Mouse (Mus musculus): Measurements from ENCODE around the gene Slc48a1. TPM values are rescaled to one million over a fixed set of nuclear protein-coding genes. Genes with fewer than 3 reads are reported as not detected.
A peak's percentile ranks its signal among the peaks of the same experiment; 100 is the strongest.

Slc48a1 gene
- polyA plus RNA-seq, 1 experiment from 2014 or later = 29.2 TPM

- Histone ChIP-seq H3K27ac (ENCODE audit: low read depth, low read length) (peak within 1 kb of the TSS; percentile 2; the same call in 1 of the 2 replicates), H3K36me3 (ENCODE audit: control insufficient read depth, insufficient read depth, low read length) (no peaks in the 10 kb centered on the region), H3K9ac (ENCODE audit: low read length) (peak within 1 kb of the TSS; percentile 51), H3K9me3 (ENCODE audit: control insufficient read depth, low read length) (no peaks in the 10 kb centered on the region), H3K4me2 (ENCODE audit: low read depth) (peak within 1 kb of the TSS; percentile 89), H3K4me1 (ENCODE audit: control insufficient read depth, insufficient read depth, low read length) (peaks cover 27% of the 10 kb centered on the region), H3K27me3 (ENCODE audit: control insufficient read depth, insufficient read depth, low read length) (peaks cover 13% of the 10 kb centered on the region; the same call in 1 of the 2 replicates), H3K4me3 (ENCODE audit: low read depth, low read length) (peak within 1 kb of the TSS; percentile 31)
- DNase-seq (ENCODE audit: low spot score) (peak; percentile 82), ATAC-seq (ENCODE audit: insufficient read depth, low FRiP score, low TSS enrichment) (peak; percentile 84)
- WGBS = 1% methylated on average over 40 of the region's 44 CpGs
Measured at GRCm38 (mm10) chr15:97767280-97768186, 10.8 kb upstream of the Slc48a1 start, which contains the start of gene Rapgef3. Gene Rapgef3 (minus strand): TSS chr15:97767972.

- DNase-seq (ENCODE audit: low spot score) (peak; percentile 41), ATAC-seq (ENCODE audit: insufficient read depth, low FRiP score, low TSS enrichment) (0 out of 2 replicates have a peak, but pooled peaks have one; percentile 7)
- Histone ChIP-seq H3K4me1 (ENCODE audit: control insufficient read depth, insufficient read depth, low read length) (peaks cover 27% of the 10 kb centered on the region), H3K4me2 (ENCODE audit: low read depth) (peak overlapping the region; percentile 89), H3K9me3 (ENCODE audit: control insufficient read depth, low read length) (no peaks in the 10 kb centered on the region), H3K4me3 (ENCODE audit: low read depth, low read length) (peak overlapping the region; percentile 31), H3K27me3 (ENCODE audit: control insufficient read depth, insufficient read depth, low read length) (peaks cover 13% of the 10 kb centered on the region; the same call in 1 of the 2 replicates), H3K36me3 (ENCODE audit: control insufficient read depth, insufficient read depth, low read length) (no peaks in the 10 kb centered on the region), H3K27ac (ENCODE audit: low read depth, low read length) (no peak overlapping the region), H3K9ac (ENCODE audit: low read length) (peak overlapping the region; percentile 51)
- under 1% methylated on average over 18 of the region's 18 CpGs for WGBS
Measured at GRCm38 (mm10) chr15:97768192-97768591, 10.1 kb upstream of the Slc48a1 start.

GRCm38 (mm10) chr15:97770280-97770679 is 8.0 kb upstream of the Slc48a1 start:
- peaks cover 24% of the 10 kb centered on the region for H3K4me1 ChIP-seq (ENCODE audit: control insufficient read depth, insufficient read depth, low read length)
- H3K36me3 ChIP-seq (ENCODE audit: control insufficient read depth, insufficient read depth, low read length) = no peaks in the 10 kb centered on the region
- H3K4me3 ChIP-seq (ENCODE audit: low read depth, low read length) = no peak overlapping the region
- no peaks in the 10 kb centered on the region for H3K9me3 ChIP-seq (ENCODE audit: control insufficient read depth, low read length)
- 81% methylated on average over 8 of the region's 8 CpGs for WGBS
- H3K4me2 ChIP-seq (ENCODE audit: low read depth) = no peak overlapping the region
- no peak overlapping the region for H3K27ac ChIP-seq (ENCODE audit: low read depth, low read length)
- H3K27me3 ChIP-seq (ENCODE audit: control insufficient read depth, insufficient read depth, low read length) = peaks cover 11% of the 10 kb centered on the region; the same call in 1 of the 2 replicates
- DNase-seq (ENCODE audit: low spot score) = no peak
- ATAC-seq (ENCODE audit: insufficient read depth, low FRiP score, low TSS enrichment) = no peak
- no peak overlapping the region for H3K9ac ChIP-seq (ENCODE audit: low read length)

GRCm38 (mm10) chr15:97773108-97773507 is 5.2 kb upstream of the Slc48a1 start:
- ATAC-seq (ENCODE audit: insufficient read depth, low FRiP score, low TSS enrichment) (no peak), DNase-seq (ENCODE audit: low spot score) (peak; percentile 51)
- 0 out of 2 replicates have a peak, but pooled peaks cover under 1% of the 10 kb centered on the region for H3K4me1 ChIP-seq (ENCODE audit: control insufficient read depth, insufficient read depth, low read length)
- no peak overlapping the region for H3K4me2 ChIP-seq (ENCODE audit: low read depth)
- H3K4me3 ChIP-seq (ENCODE audit: low read depth, low read length) = no peak overlapping the region
- H3K9ac ChIP-seq (ENCODE audit: low read length) = no peak overlapping the region
- 40% methylated on average over 5 of the region's 5 CpGs for WGBS
- no peaks in the 10 kb centered on the region for H3K9me3 ChIP-seq (ENCODE audit: control insufficient read depth, low read length)
- H3K36me3 ChIP-seq (ENCODE audit: control insufficient read depth, insufficient read depth, low read length) = no peaks in the 10 kb centered on the region
- no peak overlapping the region for H3K27ac ChIP-seq (ENCODE audit: low read depth, low read length)
- H3K27me3 ChIP-seq (ENCODE audit: control insufficient read depth, insufficient read depth, low read length) = 0 out of 2 replicates have a peak, but pooled peaks cover 2% of the 10 kb centered on the region

GRCm38 (mm10) chr15:97773961-97774370 is 4.4 kb upstream of the Slc48a1 start:
- Histone ChIP-seq H3K27me3 (ENCODE audit: control insufficient read depth, insufficient read depth, low read length) (0 out of 2 replicates have a peak, but pooled peaks cover 2% of the 10 kb centered on the region), H3K4me2 (ENCODE audit: low read depth) (no peak overlapping the region), H3K27ac (ENCODE audit: low read depth, low read length) (no peak overlapping the region; the same call in 1 of the 2 replicates), H3K9me3 (ENCODE audit: control insufficient read depth, low read length) (no peaks in the 10 kb centered on the region), H3K9ac (ENCODE audit: low read length) (no peak overlapping the region), H3K4me1 (ENCODE audit: control insufficient read depth, insufficient read depth, low read length) (no peaks in the 10 kb centered on the region), H3K4me3 (ENCODE audit: low read depth, low read length) (no peak overlapping the region), H3K36me3 (ENCODE audit: control insufficient read depth, insufficient read depth, low read length) (no peaks in the 10 kb centered on the region)
- ATAC-seq (ENCODE audit: insufficient read depth, low FRiP score, low TSS enrichment) (no peak), DNase-seq (ENCODE audit: low spot score) (no peak)
- 81% methylated on average over 5 of the region's 5 CpGs for WGBS

- Histone ChIP-seq H3K9ac (ENCODE audit: low read length) (no peak overlapping the region), H3K9me3 (ENCODE audit: control insufficient read depth, low read length) (no peaks in the 10 kb centered on the region), H3K4me1 (ENCODE audit: control insufficient read depth, insufficient read depth, low read length) (no peaks in the 10 kb centered on the region), H3K27ac (ENCODE audit: low read depth, low read length) (no peak overlapping the region), H3K4me2 (ENCODE audit: low read depth) (no peak overlapping the region), H3K36me3 (ENCODE audit: control insufficient read depth, insufficient read depth, low read length) (no peaks in the 10 kb centered on the region), H3K4me3 (ENCODE audit: low read depth, low read length) (no peak overlapping the region), H3K27me3 (ENCODE audit: control insufficient read depth, insufficient read depth, low read length) (no peaks in the 10 kb centered on the region)
- WGBS = 7% methylated on average over 8 of the region's 8 CpGs
- peak; percentile 63 for DNase-seq (ENCODE audit: low spot score)
- peak; percentile 27; the same call in 1 of the 2 replicates for ATAC-seq (ENCODE audit: insufficient read depth, low FRiP score, low TSS enrichment)
Measured at GRCm38 (mm10) chr15:97776514-97776913, 1.8 kb upstream of the Slc48a1 start.

GRCm38 (mm10) chr15:97776919-97777318 is 1.4 kb upstream of the Slc48a1 start:
- Histone ChIP-seq H3K36me3 (ENCODE audit: control insufficient read depth, insufficient read depth, low read length) (no peaks in the 10 kb centered on the region), H3K4me3 (ENCODE audit: low read depth, low read length) (no peak overlapping the region), H3K4me1 (ENCODE audit: control insufficient read depth, insufficient read depth, low read length) (no peaks in the 10 kb centered on the region), H3K4me2 (ENCODE audit: low read depth) (no peak overlapping the region), H3K27me3 (ENCODE audit: control insufficient read depth, insufficient read depth, low read length) (no peaks in the 10 kb centered on the region), H3K27ac (ENCODE audit: low read depth, low read length) (no peak overlapping the region), H3K9me3 (ENCODE audit: control insufficient read depth, low read length) (no peaks in the 10 kb centered on the region), H3K9ac (ENCODE audit: low read length) (no peak overlapping the region)
- ATAC-seq (ENCODE audit: insufficient read depth, low FRiP score, low TSS enrichment) = no peak
- DNase-seq (ENCODE audit: low spot score) = no peak
- 77% methylated on average over 6 of the region's 6 CpGs for WGBS

GRCm38 (mm10) chr15:97779576-97779975 is 1.3 kb downstream of the Slc48a1 start:
- DNase-seq (ENCODE audit: low spot score) (no peak), ATAC-seq (ENCODE audit: insufficient read depth, low FRiP score, low TSS enrichment) (no peak)
- WGBS = 73% methylated on average over 1 of the region's 1 CpGs

More at GRCm38 (mm10) chr15:97779576-97779975, 1.3 kb downstream of the Slc48a1 start:
- H3K27ac ChIP-seq (ENCODE audit: low read depth, low read length) = no peak overlapping the region
- no peak overlapping the region for H3K4me3 ChIP-seq (ENCODE audit: low read depth, low read length)
- H3K4me2 ChIP-seq (ENCODE audit: low read depth) = no peak overlapping the region
- no peaks in the 10 kb centered on the region for H3K36me3 ChIP-seq (ENCODE audit: control insufficient read depth, insufficient read depth, low read length)
- no peak overlapping the region for H3K9ac ChIP-seq (ENCODE audit: low read length)
- no peaks in the 10 kb centered on the region for H3K9me3 ChIP-seq (ENCODE audit: control insufficient read depth, low read length)
- H3K27me3 ChIP-seq (ENCODE audit: control insufficient read depth, insufficient read depth, low read length) = no peaks in the 10 kb centered on the region
- peaks cover 7% of the 10 kb centered on the region; the same call in 1 of the 2 replicates for H3K4me1 ChIP-seq (ENCODE audit: control insufficient read depth, insufficient read depth, low read length)

Measured in neural tube, embryonic 11.5 days (tissue).